Mouse (Mus musculus): ENCODE measurements at regions not wholly inside any gene's neighbourhood (a gene's known extent, or its start where the extent isn't known, plus 50 kb on each side); places are given as distances from the start of the nearest gene placed in this dataset.

- no peak for TF ChIP-seq CTCF (IDR thresholded peaks at IDR 0.05; ENCODE audit: low read depth)
- TF ChIP-seq EP300 (IDR thresholded peaks at IDR 0.05; ENCODE audit: low read depth) = no peak
Measured at GRCm38 (mm10) chr14:86419959-86420598, 721.0 kb downstream of the Diaph3 start.
